Mouse (Mus musculus): Measurements from ENCODE around the gene Smarca1. TPM values are rescaled to one million over a fixed set of nuclear protein-coding genes. Genes with fewer than 3 reads are reported as not detected.

Gene Smarca1
- polyA plus RNA-seq (2012; rRNA removed; ENCODE audit: low replicate concordance), result 1.4 TPM in 1 of 2 replicates, not detected in the other

GRCm38 (mm10) chrX:47892431-47893024, at the start of gene Smarca1:
Gene Smarca1, minus strand, starts transcription at chrX:47892974.

GRCm38 (mm10) chrX:47912306-47912792, 19.6 kb upstream of the Smarca1 start, which contains the start of gene Ocrl:
Gene Ocrl, plus strand, starts transcription at chrX:47912387.

Other genes starting within 250 kb of the Smarca1 start
- gene Ocrl, start 19.4 kb upstream of the Smarca1 start, polyA plus RNA-seq (2012; rRNA removed; ENCODE audit: low replicate concordance), result 0.82 and 2.0 TPM in 2 replicates
- gene Apln, start 141.9 kb upstream of the Smarca1 start, polyA plus RNA-seq (2012; rRNA removed; ENCODE audit: low replicate concordance), result 0.56 and 0.90 TPM in 2 replicates
- gene Xpnpep2, start 215.8 kb upstream of the Smarca1 start, polyA plus RNA-seq (2012; rRNA removed; ENCODE audit: low replicate concordance), result 8.6 and 67.5 TPM in 2 replicates